ENCODE assay signal across 33 mouse cellular contexts in genomic region chr17:12835738-12836137, GRCm38 (mm10). TPM values are rescaled to one million over a fixed set of nuclear protein-coding genes. Genes with fewer than 3 reads are reported as not detected.
A peak's percentile ranks its signal among the peaks of the same experiment; 100 is the strongest.
DNase-seq lines count a peak whose midpoint lies in the region; ATAC-seq lines count a peak whose summit lies in the region.
"Had no signal": no experiment of that assay in that cellular context is flagged by ENCODE, and none has a peak within 500 bp of the region (broad histone marks: within the 10 kb centered on the region; RNA-seq: fewer than 3 reads in every experiment).

No protein-coding gene starts in this region.

- H3K27ac ChIP-seq in heart, embryonic 10.5 days = no peak overlapping the region
- peak overlapping the region; percentile 79 for H3K27ac ChIP-seq in limb, embryonic 13.5 days
- no peak overlapping the region for H3K27ac ChIP-seq in forebrain, embryonic 13.5 days
- H3K27ac ChIP-seq: forebrain, embryonic 10.5 days; gastrocnemius, adult 2 months; heart, adult 2 months; liver, embryonic 13.5 days; midbrain, embryonic 13.5 days; neural tube, embryonic 13.5 days had no signal

- H3K27me3 ChIP-seq in heart, embryonic 10.5 days (ENCODE audit: insufficient read depth, poor library complexity, severe bottlenecking) = no peaks in the 10 kb centered on the region
- H3K27me3 ChIP-seq in limb, embryonic 13.5 days = no peaks in the 10 kb centered on the region
- H3K27me3 ChIP-seq in forebrain, embryonic 13.5 days = no peaks in the 10 kb centered on the region
- H3K27me3 ChIP-seq: liver, embryonic 13.5 days; midbrain, embryonic 13.5 days; neural tube, embryonic 13.5 days had no signal

- no peak overlapping the region for H3K9ac ChIP-seq in limb, embryonic 13.5 days
- H3K9ac ChIP-seq in forebrain, embryonic 13.5 days = no peak overlapping the region
- H3K9ac ChIP-seq: liver, embryonic 13.5 days; midbrain, embryonic 13.5 days; neural tube, embryonic 13.5 days had no signal

- no peaks in the 10 kb centered on the region for H3K4me1 ChIP-seq in heart, embryonic 10.5 days
- peaks cover 36% of the 10 kb centered on the region for H3K4me1 ChIP-seq in limb, embryonic 13.5 days
- H3K4me1 ChIP-seq in forebrain, embryonic 13.5 days = no peaks in the 10 kb centered on the region
- H3K4me1 ChIP-seq: forebrain, embryonic 10.5 days; liver, embryonic 13.5 days; midbrain, embryonic 13.5 days had no signal

- no peak overlapping the region for H3K4me3 ChIP-seq in heart, embryonic 10.5 days
- no peak overlapping the region for H3K4me3 ChIP-seq in limb, embryonic 13.5 days
- no peak overlapping the region for H3K4me3 ChIP-seq in forebrain, embryonic 13.5 days
- H3K4me3 ChIP-seq: forebrain, embryonic 10.5 days; gastrocnemius, adult 2 months; heart, adult 2 months; liver, embryonic 13.5 days; megakaryocyte, embryonic 14.5 days; midbrain, embryonic 13.5 days; neural tube, embryonic 13.5 days had no signal

- H3K36me3 ChIP-seq in heart, embryonic 10.5 days = no peaks in the 10 kb centered on the region
- peaks cover 9% of the 10 kb centered on the region; the same call in 1 of the 2 replicates for H3K36me3 ChIP-seq in limb, embryonic 13.5 days
- H3K36me3 ChIP-seq in forebrain, embryonic 13.5 days (ENCODE audit: poor library complexity, severe bottlenecking) = no peaks in the 10 kb centered on the region
- H3K36me3 ChIP-seq: forebrain, embryonic 10.5 days; liver, embryonic 13.5 days; midbrain, embryonic 13.5 days; neural tube, embryonic 13.5 days had no signal

- H3K9me3 ChIP-seq in heart, embryonic 10.5 days = no peaks in the 10 kb centered on the region
- peaks cover 8% of the 10 kb centered on the region; the same call in 1 of the 2 replicates for H3K9me3 ChIP-seq in limb, embryonic 13.5 days
- H3K9me3 ChIP-seq in forebrain, embryonic 13.5 days (replicated peaks) = no peaks in the 10 kb centered on the region
- H3K9me3 ChIP-seq: forebrain, embryonic 10.5 days; liver, embryonic 13.5 days; midbrain, embryonic 13.5 days; neural tube, embryonic 13.5 days had no signal

- DNase-seq in heart, embryonic 10.5 days (ENCODE audit: low spot score) = peak; percentile 50
- DNase-seq in heart, adult 8-10 months (ENCODE audit: low spot score) = no peak
- DNase-seq in kidney, postnatal 36 days = peak; percentile 29 to 56
- DNase-seq in kidney, postnatal 4 days = no peak
- DNase-seq in layer of hippocampus, postnatal 10 days (ENCODE audit: low spot score in 2 of 2) = no peak
- DNase-seq: adrenal gland, postnatal 14 days; cerebellum, adult 18-20 months; cerebellum, postnatal 10 days; gastrocnemius, adult 2 months; gastrocnemius, postnatal 36 days; heart, postnatal 14 days; kidney, postnatal 10 days; layer of hippocampus, postnatal 36 days; left cerebral cortex, postnatal 4 days; liver, embryonic 13.5 days; lung, adult 18-20 months; lung, postnatal 4 days; thymus, adult 2 months; thymus, postnatal 36 days had no signal

- no peak overlapping the region for H3K4me2 ChIP-seq in limb, embryonic 13.5 days (replicated peaks)
- no peak overlapping the region for H3K4me2 ChIP-seq in forebrain, embryonic 13.5 days
- H3K4me2 ChIP-seq: liver, embryonic 13.5 days; midbrain, embryonic 13.5 days; neural tube, embryonic 13.5 days had no signal

- WGBS in heart, embryonic 10.5 days = 86% methylated on average over 5 of the region's 5 CpGs
- WGBS in limb, embryonic 13.5 days = 84% methylated on average over 5 of the region's 5 CpGs
- 90% methylated on average over 5 of the region's 5 CpGs for WGBS in forebrain, embryonic 13.5 days

- no peak for ATAC-seq in limb, embryonic 13.5 days (ENCODE audit: low FRiP score, low read depth)
- no peak for ATAC-seq in forebrain, embryonic 13.5 days
- ATAC-seq: CD4-positive, CD25-positive, alpha-beta regulatory T cell, adult 4 months; forebrain, embryonic 16.5 days; hindbrain, embryonic 16.5 days; lung, postnatal 0 days; midbrain, embryonic 13.5 days had no signal

RNA-seq across cellular contexts. Expression of gene Mas1, which starts 32.2 kb away (rescaled TPM):
- 0.30 and 0.36 TPM in 2 replicates for polyA plus RNA-seq in heart, embryonic 10.5 days (2016; fragmentation: Nextera tagmentation; extraction: Ambion mirVana)
- 1 to 10 TPM in 2 of 4 experiments, under 1 TPM in 2; 0.31 to 1.3 (median 0.96) TPM for total RNA-seq in heart, adult 8-10 months (2022)
- polyA plus RNA-seq in limb, embryonic 13.5 days (2015; fragmentation: Nextera tagmentation; extraction: Ambion mirVana) = 1.7 and 2.4 TPM in 2 replicates
- 10 to 100 TPM; 31.6 to 34.5 TPM for total RNA-seq in layer of hippocampus, postnatal 10 days (2021)
- polyA plus RNA-seq in forebrain, embryonic 13.5 days (2015; fragmentation: Nextera tagmentation; extraction: Ambion mirVana) = not detected in 2 replicates
- total RNA-seq: adrenal gland, postnatal 14 days; common myeloid progenitor, adult 5-6 weeks had no signal
- polyA plus RNA-seq: liver, embryonic 13.5 days; midbrain, embryonic 13.5 days had no signal

RNA-seq across cellular contexts. Expression of gene Mrgprh, which starts 40.1 kb away (rescaled TPM):
- polyA plus RNA-seq in heart, embryonic 10.5 days (2016; fragmentation: Nextera tagmentation; extraction: Ambion mirVana) = 0.07 TPM in 1 of 2 replicates, not detected in the other
- total RNA-seq in heart, adult 8-10 months (2022) = 1 to 10 TPM; 5.0 to 7.4 (median 6.5) TPM
- 0.08 and 0.09 TPM in 2 replicates for polyA plus RNA-seq in limb, embryonic 13.5 days (2015; fragmentation: Nextera tagmentation; extraction: Ambion mirVana)
- not detected for total RNA-seq in layer of hippocampus, postnatal 10 days (2021)
- polyA plus RNA-seq in forebrain, embryonic 13.5 days (2015; fragmentation: Nextera tagmentation; extraction: Ambion mirVana) = not detected in 2 replicates
- total RNA-seq: common myeloid progenitor, adult 5-6 weeks; layer of hippocampus, postnatal 36 days; left cerebral cortex, postnatal 4 days had no signal
- polyA plus RNA-seq: CD4-positive, CD25-positive, alpha-beta regulatory T cell, adult 4 months; forebrain, embryonic 10.5 days; forebrain, embryonic 16.5 days; hindbrain, embryonic 11.5 days; hindbrain, embryonic 16.5 days; intestine, embryonic 14.5 days; liver, embryonic 13.5 days; lung, postnatal 0 days; midbrain, embryonic 13.5 days; neural tube, embryonic 13.5 days had no signal

Comparison
In these comparisons a context has a peak if more than half of its experiments do, and no peak if none do; other contexts are left out.
1. DNase-seq: peak in heart, embryonic 10.5 days (single experiment) and kidney, postnatal 36 days (2 of 2); none in heart, adult 8-10 months (single experiment), kidney, postnatal 4 days (0 of 2) and layer of hippocampus, postnatal 10 days (0 of 2).